Mouse (Mus musculus) kidney, adult 2 months (tissue): ENCODE results near the gene Grap2. TPM values are rescaled to one million over a fixed set of nuclear protein-coding genes. Genes with fewer than 3 reads are reported as not detected.

Experiments
- DNase-seq: peaks from one replicate; pipeline ENCODE4 v3.0.0; 2021
- H3K27ac ChIP-seq: fragments of 200-500 bp; 2 replicates; pipeline ENCODE4 v1.5.1; 2012; ENCODE audit warnings: low read depth, low read length, control low read depth, inconsistent platforms; ENCODE audit not compliant: insufficient read depth
- H3K27me3 ChIP-seq: fragments of 200-500 bp; replicated peaks from 2 replicates; pipeline ENCODE4 v1.6.1; 2012; ENCODE audit warnings: mild to moderate bottlenecking, moderate library complexity, low read length, inconsistent platforms; ENCODE audit not compliant: control insufficient read depth, insufficient read depth
- H3K36me3 ChIP-seq: fragments of 200-500 bp; 2 replicates; pipeline ENCODE4 v1.6.1; 2012; ENCODE audit warnings: mild to moderate bottlenecking, moderate library complexity, low read length, inconsistent platforms; ENCODE audit not compliant: control insufficient read depth, insufficient read depth
- H3K4me1 ChIP-seq: fragments of 200-500 bp; 2 replicates; pipeline ENCODE4 v1.6.1; 2011; ENCODE audit warnings: low read length; ENCODE audit not compliant: control insufficient read depth, insufficient read depth
- H3K4me3 ChIP-seq: fragments of 200-500 bp; 2 replicates; pipeline ENCODE4 v1.5.1; 2011; ENCODE audit warnings: mild to moderate bottlenecking, low read depth, low read length, control low read depth; ENCODE audit not compliant: insufficient read depth
- CTCF ChIP-seq: fragments of 200-500 bp; conservative IDR thresholded peaks from 2 replicates; pipeline ENCODE4 v1.5.1; 2011; ENCODE audit warnings: low read depth, mild to moderate bottlenecking, control low read depth, low read length, moderate library complexity, mixed read lengths; ENCODE audit not compliant: insufficient read depth, insufficient read length
- POLR2A ChIP-seq: fragments of 200-500 bp; IDR thresholded peaks from one replicate; pipeline ENCODE4 v1.6.1; 2011; ENCODE audit warnings: low read depth, low read length, control low read depth
- WGBS: fragments of 180-500 bp; shearing (Covaris S2); methylation state at CpG from one replicate; pipeline ENCODE4 v1.1.7; 2018; 5-methylcytosine and 5-hydroxymethylcytosine counted together
- polyA plus RNA-seq: library from polyadenylated mRNA; depleted of rRNA; stranded (reverse); fragments of >200 nt; gene quantifications from 2 replicates; pipeline ENCODE4 v1.2.3, GENCODE M21; 2012

The Grap2 gene
- polyA plus RNA-seq, 1 experiment: 2.5 TPM

- Histone ChIP-seq H3K27ac (no peak overlapping the region), H3K4me1 (no peaks in the 10 kb centered on the region), H3K36me3 (no peaks in the 10 kb centered on the region), H3K27me3 (no peaks in the 10 kb centered on the region; the same call in 1 of the 2 replicates), H3K4me3 (no peak overlapping the region)
- TF ChIP-seq POLR2A (no peak), CTCF (no peak)
- DNase-seq: no peak
- 78% methylated on average over 3 of the region's 3 CpGs for WGBS
Observed at GRCm38 (mm10) chr15:80607970-80608369, 35.6 kb downstream of the Grap2 start.

- DNase-seq: no peak
- WGBS: 80% methylated on average over 2 of the region's 2 CpGs
- H3K4me1 ChIP-seq: no peaks in the 10 kb centered on the region
- TF ChIP-seq POLR2A (no peak), CTCF (no peak)
- H3K27me3 ChIP-seq: no peaks in the 10 kb centered on the region; the same call in 1 of the 2 replicates
- H3K27ac ChIP-seq: no peak overlapping the region
- H3K4me3 ChIP-seq: no peak overlapping the region
- H3K36me3 ChIP-seq: no peaks in the 10 kb centered on the region
Observed at GRCm38 (mm10) chr15:80610335-80610734, 37.9 kb downstream of the Grap2 start.

GRCm38 (mm10) chr15:80611478-80611877 lies 39.1 kb downstream of the Grap2 start:
- TF ChIP-seq CTCF (no peak), POLR2A (no peak)
- Histone ChIP-seq H3K4me3 (no peak overlapping the region), H3K4me1 (no peaks in the 10 kb centered on the region), H3K27ac (no peak overlapping the region), H3K27me3 (no peaks in the 10 kb centered on the region; the same call in 1 of the 2 replicates), H3K36me3 (no peaks in the 10 kb centered on the region)
- no peak for DNase-seq
- WGBS: 66% methylated on average over 5 of the region's 5 CpGs

GRCm38 (mm10) chr15:80613904-80614303 lies 41.5 kb downstream of the Grap2 start:
- no peak overlapping the region for H3K27ac ChIP-seq
- TF ChIP-seq CTCF: no peak
- TF ChIP-seq POLR2A: no peak
- H3K4me1 ChIP-seq: no peaks in the 10 kb centered on the region
- no peaks in the 10 kb centered on the region; the same call in 1 of the 2 replicates for H3K27me3 ChIP-seq
- no peaks in the 10 kb centered on the region for H3K36me3 ChIP-seq
- H3K4me3 ChIP-seq: no peak overlapping the region
- DNase-seq: no peak
- 52% methylated on average over 5 of the region's 5 CpGs for WGBS

- no peak overlapping the region for H3K4me3 ChIP-seq
- no peaks in the 10 kb centered on the region; the same call in 1 of the 2 replicates for H3K27me3 ChIP-seq
- no peaks in the 10 kb centered on the region for H3K4me1 ChIP-seq
- H3K27ac ChIP-seq: no peak overlapping the region
- no peaks in the 10 kb centered on the region for H3K36me3 ChIP-seq
- no peak for DNase-seq
- 76% methylated on average over 18 of the region's 18 CpGs for whole genome bisulfite sequencing
- TF ChIP-seq CTCF: no peak
- no peak for TF ChIP-seq POLR2A
Observed at GRCm38 (mm10) chr15:80614500-80615289, 42.3 kb downstream of the Grap2 start.

- Histone ChIP-seq H3K4me3 (no peak overlapping the region), H3K27me3 (no peaks in the 10 kb centered on the region; the same call in 1 of the 2 replicates), H3K36me3 (no peaks in the 10 kb centered on the region), H3K4me1 (no peaks in the 10 kb centered on the region), H3K27ac (no peak overlapping the region)
- DNase-seq: no peak
- TF ChIP-seq CTCF: no peak
- no peak for TF ChIP-seq POLR2A
- WGBS: 32% methylated on average over 2 of the region's 2 CpGs
Observed at GRCm38 (mm10) chr15:80615290-80615570, 42.8 kb downstream of the Grap2 start.

- Histone ChIP-seq H3K4me3 (no peak overlapping the region), H3K36me3 (no peaks in the 10 kb centered on the region), H3K27me3 (no peaks in the 10 kb centered on the region; the same call in 1 of the 2 replicates), H3K27ac (no peak overlapping the region), H3K4me1 (no peaks in the 10 kb centered on the region)
- TF ChIP-seq CTCF (no peak), POLR2A (no peak)
- 23% methylated on average over 17 of the region's 17 CpGs for WGBS
- DNase-seq: no peak
Observed at GRCm38 (mm10) chr15:80615636-80616383, 43.4 kb downstream of the Grap2 start.
